Mouse (Mus musculus) C2C12 (cell line): Measurements from ENCODE around the gene Abcf1.

Experiments
- CEBPB ChIP-seq: IDR thresholded peaks from one replicate; pipeline ENCODE4 v1.6.1; 2011; ENCODE audit warnings: low read depth, mild to moderate bottlenecking, control low read depth, moderate library complexity
- CTCF ChIP-seq: IDR thresholded peaks from one replicate; pipeline ENCODE4 v1.5.1; 2011; ENCODE audit not compliant: control insufficient read depth, insufficient read depth, insufficient read length
- MAX ChIP-seq: IDR thresholded peaks from one replicate; pipeline ENCODE4 v1.6.1; 2011; ENCODE audit warnings: mild to moderate bottlenecking, control low read depth
- USF1 ChIP-seq: IDR thresholded peaks from one replicate; pipeline ENCODE4 v1.6.1; 2011; ENCODE audit warnings: low read depth, mild to moderate bottlenecking, control low read depth, moderate library complexity

- no peak for TF ChIP-seq CTCF
- no peak for TF ChIP-seq USF1
- TF ChIP-seq MAX: no peak
- no peak for TF ChIP-seq CEBPB
Measured at GRCm38 (mm10) chr17:36003331-36003730, 33.8 kb upstream of the Abcf1 start.
